Comparison of ENCODE assay signal across 13 mouse cellular contexts in the genomic region with DNA sequence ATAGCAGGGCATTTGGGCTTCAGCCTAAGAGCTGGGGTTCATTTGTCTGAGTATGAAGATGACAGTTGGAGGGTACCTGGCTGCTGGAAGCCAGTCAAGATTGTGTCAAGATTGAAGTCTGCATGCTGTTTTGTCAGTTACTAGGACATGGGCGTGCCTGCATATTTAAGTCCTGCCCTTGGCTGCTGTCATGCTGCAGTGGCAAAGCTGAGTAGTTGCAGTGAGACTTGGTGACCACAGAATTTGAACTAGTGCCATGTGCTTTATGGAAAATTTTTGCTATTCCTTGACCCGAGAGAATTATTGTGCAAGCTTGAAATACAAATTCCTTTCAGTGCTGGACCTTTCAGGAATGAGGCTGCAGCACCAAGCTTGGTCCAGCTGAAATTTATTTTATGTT. TPM values are rescaled to one million over a fixed set of nuclear protein-coding genes. Genes with fewer than 3 reads are reported as not detected.
A peak's percentile ranks its signal among the peaks of the same experiment; 100 is the strongest.
DNase-seq lines count a peak whose midpoint lies in the region; ATAC-seq lines count a peak whose summit lies in the region.
"Had no signal": no experiment of that assay in that cellular context is flagged by ENCODE, and none has a peak within 500 bp of the region (broad histone marks: within the 10 kb centered on the region; RNA-seq: fewer than 3 reads in every experiment).

No protein-coding gene starts in this region.

- H3K4me1 ChIP-seq in heart, embryonic 11.5 days (ENCODE audit: control insufficient read depth, insufficient read depth, low read length), result peaks cover 3% of the 10 kb centered on the region; the same call in 1 of the 2 replicates
- H3K4me1 ChIP-seq: hindbrain, embryonic 10.5 days; intestine, embryonic 15.5 days; midbrain, embryonic 12.5 days had no signal

- H3K36me3 ChIP-seq in heart, embryonic 11.5 days (ENCODE audit: control insufficient read depth, insufficient read depth, low read length), result peaks cover 11% of the 10 kb centered on the region

- H3K9me3 ChIP-seq in heart, embryonic 11.5 days (replicated peaks; ENCODE audit: control insufficient read depth, low read length), result no peaks in the 10 kb centered on the region
- H3K9me3 ChIP-seq: hindbrain, embryonic 10.5 days; intestine, embryonic 15.5 days; liver, embryonic 15.5 days; midbrain, embryonic 12.5 days had no signal

- H3K27ac ChIP-seq in heart, embryonic 11.5 days (ENCODE audit: low read depth, low read length), result no peak overlapping the region
- H3K27ac ChIP-seq: hindbrain, embryonic 10.5 days; intestine, embryonic 15.5 days; liver, embryonic 15.5 days; midbrain, embryonic 12.5 days had no signal

- H3K27me3 ChIP-seq in heart, embryonic 11.5 days (ENCODE audit: control insufficient read depth, insufficient read depth, low read length), result no peaks in the 10 kb centered on the region
- H3K27me3 ChIP-seq: CH12.LX; intestine, embryonic 15.5 days; liver, embryonic 15.5 days; midbrain, embryonic 12.5 days had no signal

- no peak overlapping the region for H3K4me2 ChIP-seq in heart, embryonic 11.5 days
- H3K4me2 ChIP-seq: intestine, embryonic 15.5 days; liver, embryonic 15.5 days; midbrain, embryonic 12.5 days had no signal

- H3K9ac ChIP-seq in heart, embryonic 11.5 days (ENCODE audit: low read depth, low read length), result no peak overlapping the region
- H3K9ac ChIP-seq: intestine, embryonic 15.5 days; liver, embryonic 15.5 days; midbrain, embryonic 12.5 days had no signal

- no peak overlapping the region for H3K4me3 ChIP-seq in heart, embryonic 11.5 days (ENCODE audit: low read depth, low read length)
- H3K4me3 ChIP-seq: hindbrain, embryonic 10.5 days; intestine, embryonic 15.5 days; liver, embryonic 15.5 days; midbrain, embryonic 12.5 days had no signal

- ATAC-seq in heart, embryonic 11.5 days (replicated peaks; ENCODE audit: insufficient number of reproducible peaks, low FRiP score, low TSS enrichment), result no peak
- ATAC-seq: intestine, embryonic 15.5 days had no signal

- DNase-seq in heart, adult 9 months (ENCODE audit: low spot score in 2 of 2), result peak; percentile 5 to 22
- DNase-seq in 3T3-L1 (ENCODE audit: low read depth, low spot score), result peak; percentile 92
- peak; percentile 73 for DNase-seq in adrenal gland, adult 2 months
- peak; percentile 19 for DNase-seq in lung, postnatal 14 days
- no peak for DNase-seq in cerebellum, postnatal 25 days
- no peak for DNase-seq in left cerebral cortex, adult 11 months (ENCODE audit: low spot score)
- DNase-seq: cerebellum, adult 9-10 months had no signal

- WGBS in heart, embryonic 11.5 days (ENCODE audit: insufficient replicate concordance), result 89% methylated on average over 2 of the region's 2 CpGs

RNA-seq across cellular contexts. Expression of a gene that starts 6.7 kb away (rescaled TPM):
- polyA plus RNA-seq in heart, embryonic 11.5 days (2014; fragmentation: Nextera tagmentation; extraction: Ambion mirVana), result 35.7 and 38.1 TPM in 2 replicates
- total RNA-seq in adrenal gland, adult 2 months (2021), result 10 to 100 TPM; 21.5 to 30.0 TPM
- 55.5 and 55.8 TPM in 2 replicates for polyA plus RNA-seq in adrenal gland, adult 2 months (2012; rRNA removed)

RNA-seq across cellular contexts. Expression of a gene that starts 32.4 kb away (rescaled TPM):
- 1.8 and 2.9 TPM in 2 replicates for polyA plus RNA-seq in heart, embryonic 11.5 days (2014; fragmentation: Nextera tagmentation; extraction: Ambion mirVana)
- 1 to 10 TPM; 5.7 to 6.5 TPM for total RNA-seq in adrenal gland, adult 2 months (2021)
- polyA plus RNA-seq in adrenal gland, adult 2 months (2012; rRNA removed), result 0.04 TPM in 2 replicates

RNA-seq across cellular contexts. Expression of a gene that starts 34.2 kb away (rescaled TPM):
- polyA plus RNA-seq in heart, embryonic 11.5 days (2014; fragmentation: Nextera tagmentation; extraction: Ambion mirVana), result 19.2 and 20.9 TPM in 2 replicates
- 10 to 100 TPM; 34.4 to 37.0 TPM for total RNA-seq in adrenal gland, adult 2 months (2021)
- 4.5 and 6.1 TPM in 2 replicates for polyA plus RNA-seq in adrenal gland, adult 2 months (2012; rRNA removed)

RNA-seq across cellular contexts. Expression of a gene that starts 34.3 kb away (rescaled TPM):
- 18.1 and 19.8 TPM in 2 replicates for polyA plus RNA-seq in heart, embryonic 11.5 days (2014; fragmentation: Nextera tagmentation; extraction: Ambion mirVana)
- total RNA-seq in adrenal gland, adult 2 months (2021), result 10 to 100 TPM; 57.4 to 61.6 TPM
- polyA plus RNA-seq in adrenal gland, adult 2 months (2012; rRNA removed), result 115 and 125 TPM in 2 replicates

RNA-seq across cellular contexts. Expression of a gene that starts 42.5 kb away (rescaled TPM):
- 0.32 and 0.33 TPM in 2 replicates for polyA plus RNA-seq in heart, embryonic 11.5 days (2014; fragmentation: Nextera tagmentation; extraction: Ambion mirVana)
- total RNA-seq in adrenal gland, adult 2 months (2021), result under 1 TPM; 0.09 to 0.10 TPM
- polyA plus RNA-seq in adrenal gland, adult 2 months (2012; rRNA removed), result 0.02 and 0.19 TPM in 2 replicates

Comparison
In these comparisons a context has a peak if more than half of its experiments do, and no peak if none do; other contexts are left out.
1. DNase-seq: peak in heart, adult 9 months (2 of 2), 3T3-L1 (single experiment), adrenal gland, adult 2 months (single experiment) and lung, postnatal 14 days (single experiment); none in cerebellum, postnatal 25 days (0 of 2) and left cerebral cortex, adult 11 months (single experiment).